Mouse (Mus musculus) embryonic facial prominence, embryonic 11.5 days (tissue): ENCODE measurements around the gene Mlh3. TPM values are rescaled to one million over a fixed set of nuclear protein-coding genes. Genes with fewer than 3 reads are reported as not detected.
A peak's percentile ranks its signal among the peaks of the same experiment; 100 is the strongest.
"Not testable (repeated sequence)": the region's sequence is repeated elsewhere in the genome, so short reads cannot be mapped to it uniquely, and the experiment has no call there.

ENCODE experiments used
- ATAC-seq: fragments of 200-750 bp; cut with Nextera tagmentation; replicated peaks from 2 replicates; pipeline ENCODE4 v1.8.0; 2017; ENCODE audit warnings: low read depth; ENCODE audit not compliant: insufficient number of reproducible peaks, low FRiP score, low TSS enrichment
- DNase-seq: peaks from one replicate; pipeline ENCODE4 v3.0.0-alpha.2; 2015; ENCODE audit warnings: low spot score
- H3K27ac ChIP-seq: fragments of 300-500 bp; sonication (generic); replicated peaks from 2 replicates; pipeline ENCODE4 v1.5.1; 2014; ENCODE audit warnings: mild to moderate bottlenecking, low read depth, low read length, control low read depth
- H3K27me3 ChIP-seq: fragments of 300-500 bp; sonication (generic); 2 replicates; pipeline ENCODE4 v1.6.1; 2014; ENCODE audit warnings: mild to moderate bottlenecking, low read length, moderate library complexity, mixed read lengths; ENCODE audit not compliant: control insufficient read depth, insufficient read depth
- H3K36me3 ChIP-seq: fragments of 300-500 bp; sonication (generic); replicated peaks from 2 replicates; pipeline ENCODE4 v1.6.1; 2014; ENCODE audit warnings: low read depth, mild to moderate bottlenecking, low read length, moderate library complexity, mixed read lengths; ENCODE audit not compliant: control insufficient read depth, insufficient read depth
- H3K4me1 ChIP-seq: fragments of 300-500 bp; sonication (generic); 2 replicates; pipeline ENCODE4 v1.6.1; 2014; ENCODE audit warnings: low read length, mixed read lengths; ENCODE audit not compliant: control insufficient read depth, insufficient read depth
- H3K4me2 ChIP-seq: fragments of 300-500 bp; sonication (generic); 2 replicates; pipeline ENCODE4 v1.6.1; 2014; ENCODE audit warnings: low read depth, mild to moderate bottlenecking, control low read depth, low read length, moderate library complexity
- H3K4me3 ChIP-seq: fragments of 300-500 bp; sonication (generic); 2 replicates; pipeline ENCODE4 v1.5.1; 2014; ENCODE audit warnings: low read depth, low read length, control low read depth
- H3K9ac ChIP-seq: fragments of 300-500 bp; sonication (generic); replicated peaks from 2 replicates; pipeline ENCODE4 v1.6.1; 2014; ENCODE audit warnings: mild to moderate bottlenecking, control low read depth, low read length
- H3K9me3 ChIP-seq: fragments of 300-500 bp; sonication (generic); replicated peaks from 2 replicates; pipeline ENCODE4 v1.6.1; 2016; ENCODE audit warnings: mild to moderate bottlenecking, low read length, inconsistent platforms, mixed read lengths; ENCODE audit not compliant: control insufficient read depth
- WGBS: fragments of 180-500 bp; shearing (Covaris S2); extraction: QIAGEN DNeasy Blood & Tissue Kit; methylation state at CpG from one replicate; pipeline ENCODE4 v1.1.7; 2014; 5-methylcytosine and 5-hydroxymethylcytosine counted together
- polyA plus RNA-seq: library from polyadenylated mRNA; unstranded; fragments of >200 nt; fragmentation: Nextera tagmentation; extraction: Ambion mirVana; gene quantifications from 2 replicates; pipeline ENCODE4 v1.2.1, GENCODE M21; 2014

The Mlh3 gene
- polyA plus RNA-seq, 1 experiment from 2014 or later = 9.5 TPM

DNA sequence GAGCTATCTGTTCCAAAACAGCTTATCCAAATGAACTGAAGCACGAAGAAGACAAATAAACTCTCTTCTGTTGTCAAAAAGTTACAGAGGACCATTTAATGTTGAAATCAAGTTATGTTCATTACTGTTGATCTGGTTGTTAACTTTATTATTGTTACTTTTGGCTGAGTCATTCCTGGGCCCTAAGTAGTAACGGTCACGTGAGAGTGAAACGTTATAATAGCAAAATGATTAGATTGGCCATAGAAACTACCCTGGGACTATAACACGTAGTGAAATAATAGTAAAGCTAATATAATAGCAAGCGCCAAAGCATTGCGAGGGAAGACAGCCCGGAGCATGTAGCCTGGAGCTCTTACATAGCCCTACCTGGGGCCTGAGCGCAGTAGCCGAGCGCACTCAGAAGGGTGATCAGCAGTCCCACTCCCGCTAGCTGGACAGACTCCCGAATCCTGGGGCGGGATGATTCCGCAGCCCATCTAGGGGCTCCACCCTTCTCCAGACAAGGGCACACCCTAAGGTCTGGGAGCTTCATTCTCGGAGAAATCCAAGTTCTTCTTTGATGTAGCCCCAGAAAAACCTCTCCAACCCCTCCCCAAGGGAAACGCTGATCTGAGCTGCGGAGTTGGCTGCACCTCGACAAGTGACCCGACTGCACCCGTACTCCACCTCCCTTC, 17.5 kb upstream of the Mlh3 start, which contains the start of gene Acyp1:
Gene Acyp1 (minus strand): TSS at position 630 of the 677 bp plus-strand sequence.
- WGBS = 9% methylated on average over 21 of the region's 21 CpGs
- Histone ChIP-seq H3K9me3 (no peaks in the 10 kb centered on the region), H3K9ac (peak within 1 kb of the TSS; percentile 55), H3K36me3 (no peaks in the 10 kb centered on the region), H3K4me1 (no peaks in the 10 kb centered on the region), H3K4me3 (peak within 1 kb of the TSS; percentile 49), H3K27ac (no peak within 1 kb of the TSS), H3K4me2 (peak within 1 kb of the TSS; percentile 86), H3K27me3 (no peaks in the 10 kb centered on the region)
- peak; percentile 42 for DNase-seq
- peak; percentile 55 for ATAC-seq

DNA sequence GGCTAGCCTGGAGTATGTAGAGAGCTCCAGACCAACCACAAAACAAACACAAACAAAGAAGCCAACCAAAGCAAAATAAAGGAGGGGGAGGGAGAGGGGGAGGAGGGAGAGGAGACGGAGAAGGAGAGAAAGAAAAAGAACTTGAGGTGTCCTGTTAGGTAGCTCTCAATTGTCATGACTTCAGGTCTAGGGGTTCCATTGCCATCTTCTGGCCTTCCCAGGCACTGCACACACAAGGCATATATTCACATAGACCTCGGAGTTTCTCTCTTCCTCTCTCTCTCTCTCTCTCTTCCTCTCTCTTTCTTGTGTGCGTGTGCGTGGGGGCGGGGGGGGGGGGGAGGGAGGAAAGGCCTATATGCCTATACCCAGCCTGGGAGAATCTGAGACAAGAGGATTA, 16.5 kb upstream of the Mlh3 start:
- H3K9ac ChIP-seq = no peak overlapping the region
- H3K4me1 ChIP-seq = no peaks in the 10 kb centered on the region
- H3K36me3 ChIP-seq = no peaks in the 10 kb centered on the region
- ATAC-seq (no peak), DNase-seq (peak; percentile 38)
- H3K27me3 ChIP-seq = no peaks in the 10 kb centered on the region
- no peak overlapping the region for H3K4me2 ChIP-seq
- H3K4me3 ChIP-seq = no peak overlapping the region
- H3K9me3 ChIP-seq = no peaks in the 10 kb centered on the region
- WGBS = 26% methylated on average over 2 of the region's 5 CpGs
- no peak overlapping the region for H3K27ac ChIP-seq

DNA sequence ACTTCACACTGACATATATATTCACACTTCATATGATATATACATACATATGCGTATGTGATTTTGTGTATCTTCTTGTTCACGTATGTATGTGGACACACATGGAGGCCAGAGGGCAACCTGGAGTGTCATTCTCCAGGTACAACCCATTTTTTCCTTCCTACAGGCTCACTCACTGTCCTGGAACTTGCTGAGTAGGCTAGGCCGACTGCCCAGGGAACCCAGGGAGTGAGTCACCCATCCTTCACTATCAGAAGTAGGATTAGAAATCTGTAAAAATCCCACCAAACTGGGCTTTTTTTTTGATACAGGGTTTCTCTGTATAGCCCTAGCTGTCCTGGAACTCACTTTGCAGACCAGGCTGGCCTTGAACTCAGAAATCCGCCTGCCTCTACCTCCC, 14.6 kb upstream of the Mlh3 start:
- Histone ChIP-seq H3K27ac (no peak overlapping the region), H3K9me3 (no peaks in the 10 kb centered on the region), H3K27me3 (no peaks in the 10 kb centered on the region), H3K4me3 (no peak overlapping the region), H3K4me1 (no peaks in the 10 kb centered on the region), H3K9ac (no peak overlapping the region), H3K36me3 (no peaks in the 10 kb centered on the region), H3K4me2 (no peak overlapping the region)
- 82% methylated on average over 4 of the region's 4 CpGs for WGBS
- ATAC-seq = no peak
- no peak for DNase-seq

DNA sequence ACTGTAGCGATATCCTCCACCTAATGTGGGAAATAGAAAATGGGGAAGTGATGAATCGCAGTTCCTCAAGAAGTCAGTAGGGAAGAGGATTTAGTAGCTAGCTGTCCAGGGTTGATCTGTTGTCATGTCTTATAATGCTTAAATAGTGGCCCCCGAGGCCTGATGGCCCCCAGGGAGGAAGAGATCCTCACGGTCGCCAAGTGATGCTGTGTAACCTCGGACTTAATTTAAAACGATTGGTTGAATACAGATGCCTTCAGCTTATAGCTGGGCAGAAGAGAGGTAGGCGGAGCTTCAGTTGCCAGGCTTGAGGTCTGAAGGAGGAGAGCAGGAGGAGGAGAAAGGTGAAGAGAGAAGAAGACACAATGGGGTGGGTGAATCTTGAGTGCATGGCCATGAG, 13.9 kb upstream of the Mlh3 start:
- Histone ChIP-seq H3K4me2 (no peak overlapping the region), H3K4me1 (no peaks in the 10 kb centered on the region), H3K27ac (no peak overlapping the region), H3K9me3 (no peaks in the 10 kb centered on the region), H3K27me3 (no peaks in the 10 kb centered on the region), H3K36me3 (no peaks in the 10 kb centered on the region), H3K9ac (no peak overlapping the region), H3K4me3 (no peak overlapping the region)
- no peak for ATAC-seq
- DNase-seq = no peak
- 74% methylated on average over 8 of the region's 8 CpGs for WGBS

DNA sequence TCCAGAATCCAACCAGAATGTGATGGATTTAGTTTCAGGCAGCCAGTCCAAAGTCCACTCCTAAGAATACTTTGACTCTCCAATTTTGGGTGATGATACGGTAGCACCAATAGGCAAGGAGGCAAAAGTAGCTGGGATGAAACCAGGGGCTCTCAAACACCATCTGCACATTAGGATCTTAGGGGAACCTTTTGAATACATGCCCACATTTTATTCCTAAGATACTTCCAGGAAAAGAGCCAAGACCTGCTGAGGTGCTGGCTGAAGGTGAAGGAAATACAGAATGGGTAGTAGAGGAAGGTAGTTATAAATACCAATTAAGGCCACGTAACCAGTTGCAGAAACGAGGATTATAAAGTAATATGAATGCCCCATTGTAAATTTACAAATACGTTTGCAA, 11.4 kb upstream of the Mlh3 start:
- 87% methylated on average over 1 of the region's 4 CpGs for whole genome bisulfite sequencing
- H3K36me3 ChIP-seq, H3K9me3 ChIP-seq, DNase-seq, H3K27ac ChIP-seq, H3K4me1 ChIP-seq, H3K9ac ChIP-seq, H3K4me3 ChIP-seq, H3K27me3 ChIP-seq, H3K4me2 ChIP-seq, ATAC-seq: not testable (repeated sequence)

DNA sequence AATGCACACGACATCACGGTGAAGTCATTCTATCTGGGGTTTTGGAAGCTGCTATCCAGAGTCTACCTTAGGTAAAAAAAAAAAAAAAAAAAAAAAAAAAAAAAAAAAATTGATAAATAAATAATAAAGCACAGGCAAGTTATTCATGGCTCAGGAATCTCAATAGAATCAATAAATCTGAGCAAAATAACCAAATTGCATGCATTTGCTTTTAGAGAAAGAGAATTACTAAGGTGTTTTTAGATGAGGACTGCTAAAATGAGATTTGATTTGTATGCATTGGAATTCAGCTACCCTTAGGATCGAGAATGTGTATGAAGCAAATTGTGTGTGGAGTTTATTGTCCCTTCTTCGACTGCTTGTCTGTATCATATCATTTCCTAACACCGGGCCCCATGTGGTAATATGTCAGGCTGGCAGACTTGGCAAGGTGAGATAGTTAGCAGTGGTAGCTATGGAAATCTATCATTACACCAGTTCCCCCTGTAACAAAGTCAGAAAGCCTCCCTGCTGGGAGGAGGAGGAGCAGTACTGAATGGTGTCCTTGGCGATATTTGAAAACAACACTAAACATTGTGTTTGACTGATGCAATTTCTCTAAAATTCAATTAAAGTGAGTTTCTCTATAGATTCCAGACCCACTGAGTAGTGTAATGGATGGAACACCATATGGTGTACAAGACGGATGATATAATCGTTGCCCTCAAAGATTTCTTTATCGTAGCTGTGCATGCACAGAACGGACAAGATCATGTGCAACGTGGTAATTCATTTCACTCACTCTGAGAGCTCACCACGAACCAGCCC, 10.6 kb upstream of the Mlh3 start:
- 69% methylated on average over 12 of the region's 12 CpGs for whole genome bisulfite sequencing
- Histone ChIP-seq H3K36me3 (no peaks in the 10 kb centered on the region), H3K4me2 (no peak overlapping the region), H3K4me3 (no peak overlapping the region; the same call in 1 of the 2 replicates), H3K9ac (no peak overlapping the region), H3K4me1 (no peaks in the 10 kb centered on the region), H3K9me3 (no peaks in the 10 kb centered on the region), H3K27me3 (no peaks in the 10 kb centered on the region), H3K27ac (no peak overlapping the region)
- no peak for DNase-seq
- no peak for ATAC-seq

DNA sequence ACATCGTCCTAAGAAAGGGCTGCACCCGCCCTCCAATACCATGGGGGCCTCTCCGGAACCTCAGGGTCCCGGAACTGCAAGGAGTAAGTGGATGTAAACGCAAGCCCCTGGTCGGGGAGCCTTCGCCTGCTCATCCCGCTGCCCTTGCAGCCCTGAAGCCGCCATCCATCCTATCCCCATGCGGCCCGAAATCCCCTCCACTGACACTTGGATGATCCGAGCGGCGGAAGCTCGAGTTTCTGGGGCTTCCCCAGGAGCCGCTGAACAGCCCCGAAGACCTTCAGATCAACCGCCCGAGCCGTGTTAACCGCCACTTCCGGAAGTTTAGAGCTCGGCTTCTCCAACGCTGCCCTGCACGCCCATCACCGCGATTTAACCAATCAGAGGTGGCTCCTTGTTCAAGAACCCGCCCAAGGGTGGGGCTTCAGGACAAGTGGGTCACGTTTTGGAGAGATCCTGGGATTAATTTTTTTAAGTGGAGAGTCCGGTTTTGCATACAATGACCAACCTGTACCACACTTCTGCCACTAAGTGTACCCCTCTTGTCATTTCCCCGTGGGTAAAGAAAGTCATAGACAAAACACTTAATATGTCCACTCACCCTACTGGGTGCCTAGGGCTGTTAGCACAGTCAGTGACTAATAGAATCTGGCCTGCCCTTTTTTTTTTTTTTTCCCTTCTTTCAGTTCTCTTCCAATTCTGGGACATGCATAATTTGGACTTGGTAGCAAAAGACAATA, 9.9 kb upstream of the Mlh3 start:
- no peaks in the 10 kb centered on the region for H3K27me3 ChIP-seq
- no peak overlapping the region for H3K27ac ChIP-seq
- DNase-seq (peak; percentile 99), ATAC-seq (peak; percentile 94)
- no peaks in the 10 kb centered on the region for H3K9me3 ChIP-seq
- H3K9ac ChIP-seq = peak overlapping the region; percentile 65
- H3K36me3 ChIP-seq = no peaks in the 10 kb centered on the region
- under 1% methylated on average over 31 of the region's 31 CpGs for WGBS
- no peaks in the 10 kb centered on the region for H3K4me1 ChIP-seq
- H3K4me3 ChIP-seq = peak overlapping the region; percentile 53
- peak overlapping the region; percentile 72 for H3K4me2 ChIP-seq
